Mouse (Mus musculus) c-Kit-positive CD71-positive TER-119-positive erythroid progenitor cells, embryonic 14.5 days (primary cell): Measurements from ENCODE around the gene Olfr870.
"Not testable (repeated sequence)": the region's sequence is repeated elsewhere in the genome, so short reads cannot be mapped to it uniquely, and the experiment has no call there.

Experiments
- DNase-seq: peaks from one replicate; pipeline ENCODE4 v3.0.0-alpha.2; 2013; ENCODE audit warnings: low spot score

Gene Olfr870

DNA sequence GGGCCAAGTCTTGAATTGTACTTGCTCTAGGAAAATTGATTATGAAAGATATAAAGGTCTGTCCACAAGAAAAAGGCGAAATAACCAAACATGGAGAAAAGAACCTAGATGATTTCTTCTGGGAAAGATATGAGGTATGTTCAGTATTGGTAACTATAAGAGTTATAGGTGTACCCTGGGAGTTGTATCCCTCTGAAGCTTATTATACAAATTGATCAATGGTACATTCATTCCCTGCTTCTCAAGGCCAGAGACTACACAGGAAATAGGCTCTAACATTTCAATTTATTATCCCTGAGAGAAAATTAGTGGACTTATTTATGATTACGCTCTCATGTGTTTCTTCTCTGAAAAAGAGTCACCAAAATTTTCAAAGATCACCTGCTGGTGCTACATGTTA, at the start of gene Olfr870:
TSS of gene Olfr870 (minus strand) at position 101 of the 400 bp plus-strand sequence.
- no peak for DNase-seq

- DNase-seq, result no peak
Observed at GRCm38 (mm10) chr9:20211907-20212306, 38.0 kb upstream of the Olfr870 start, which contains the start of gene Olfr871. Olfr871 (plus strand) TSS chr9:20212207.

GRCm38 (mm10) chr9:20211477-20211876, 37.6 kb upstream of the Olfr870 start:
- DNase-seq, result no peak

DNA sequence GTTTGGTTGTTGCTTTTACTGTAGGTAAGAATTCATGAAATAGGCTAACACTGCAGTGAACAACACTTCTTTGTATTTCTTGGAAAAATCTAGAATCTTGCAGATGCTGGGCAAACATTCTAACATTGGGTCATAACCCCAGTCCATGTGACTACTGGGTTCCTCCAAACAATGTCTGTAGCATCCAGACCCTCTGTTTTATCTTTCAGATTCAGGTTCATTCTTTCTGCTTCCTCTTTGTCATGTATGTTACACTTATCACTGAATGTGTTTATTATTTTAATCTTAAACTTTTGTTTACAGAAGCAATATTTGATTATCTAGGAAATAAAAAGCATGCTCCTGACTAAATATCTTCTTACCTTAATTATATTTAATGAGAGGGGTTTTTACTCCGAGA, 37.0 kb upstream of the Olfr870 start:
- DNase-seq, result no peak

- DNase-seq, result not testable (repeated sequence)
Observed at GRCm38 (mm10) chr9:20203413-20203984, 29.6 kb upstream of the Olfr870 start.

GRCm38 (mm10) chr9:20202131-20202530, 28.3 kb upstream of the Olfr870 start:
- no peak for DNase-seq

- no peak for DNase-seq
Observed at GRCm38 (mm10) chr9:20179463-20179862, 5.6 kb upstream of the Olfr870 start.

- no peak for DNase-seq
Observed at GRCm38 (mm10) chr9:20149706-20150105, 24.2 kb downstream of the Olfr870 start.

- no peak for DNase-seq
Observed at GRCm38 (mm10) chr9:20128709-20129108, 45.1 kb downstream of the Olfr870 start, which contains the start of gene Olfr869. Olfr869 (plus strand) TSS chr9:20129009.
